Mouse (Mus musculus) heart, adult 2 months (tissue): Measurements from ENCODE around the gene Krt12. TPM values are rescaled to one million over a fixed set of nuclear protein-coding genes. Genes with fewer than 3 reads are reported as not detected.

Experiments
- DNase-seq, 2 experiments: peaks; one replicate each; pipeline ENCODE4 v3.0.0; 2021
- H3K27ac ChIP-seq: fragments of 200-600 bp; 2 replicates; pipeline ENCODE4 v1.8.1; 2022
- H3K27me3 ChIP-seq: fragments of 200-500 bp; 2 replicates; pipeline ENCODE4 v1.6.1; 2012; ENCODE audit warnings: mild to moderate bottlenecking, low read length, inconsistent platforms, mixed read lengths; ENCODE audit not compliant: control insufficient read depth, insufficient read depth
- H3K36me3 ChIP-seq: fragments of 200-500 bp; 2 replicates; pipeline ENCODE4 v1.6.1; 2012; ENCODE audit warnings: low read length, inconsistent platforms; ENCODE audit not compliant: control insufficient read depth, insufficient read depth
- H3K4me1 ChIP-seq: fragments of 200-500 bp; 2 replicates; pipeline ENCODE4 v1.6.1; 2011; ENCODE audit warnings: low read length; ENCODE audit not compliant: control insufficient read depth, insufficient read depth
- H3K4me3 ChIP-seq: fragments of 200-600 bp; 2 replicates; pipeline ENCODE4 v1.8.1; 2022
- H3K79me2 ChIP-seq: fragments of 200-500 bp; replicated peaks from 2 replicates; pipeline ENCODE4 v1.6.1; 2012; ENCODE audit warnings: mild to moderate bottlenecking, inconsistent platforms, low read length, moderate library complexity, mixed read lengths; ENCODE audit not compliant: control insufficient read depth, insufficient read depth
- H3K9ac ChIP-seq: fragments of 200-500 bp; 2 replicates; pipeline ENCODE4 v1.6.1; 2012; ENCODE audit warnings: low read depth, mild to moderate bottlenecking, control low read depth, inconsistent platforms, low read length, mixed read lengths
- CTCF ChIP-seq: fragments of 200-600 bp; IDR thresholded peaks from 2 replicates; pipeline ENCODE4 v1.8.1; 2022; ENCODE audit warnings: antibody characterized with exemption, mild to moderate bottlenecking, moderate library complexity
- EP300 ChIP-seq: fragments of 200-500 bp; IDR thresholded peaks from 2 replicates; pipeline ENCODE4 v1.6.1; 2011; ENCODE audit warnings: low read depth, low read length, control low read depth; ENCODE audit not compliant: insufficient read depth
- POLR2A ChIP-seq: fragments of 200-500 bp; IDR thresholded peaks from 2 replicates; pipeline ENCODE4 v1.6.1; 2011; ENCODE audit warnings: mild to moderate bottlenecking, low read depth, low read length, control low read depth; ENCODE audit not compliant: insufficient read depth
- WGBS: fragments of 180-500 bp; shearing (Covaris S2); methylation state at CpG from one replicate; pipeline ENCODE4 v1.1.7; 2018; 5-methylcytosine and 5-hydroxymethylcytosine counted together
- intact Hi-C: fragments of 180-260 bp; cut with DNase I; formaldehyde crosslinking; loops from one replicate; pipeline ENCODE4 v1.15.1; 2025
- polyA plus RNA-seq: library from polyadenylated mRNA; depleted of rRNA; stranded (reverse); fragments of >200 nt; gene quantifications from 2 replicates; pipeline ENCODE4 v1.2.3, GENCODE M21; 2012
- total RNA-seq, 2 experiments: library from RNA; stranded (reverse); gene quantifications; 2 replicates each; pipeline ENCODE4 v1.2.3; 2021

The Krt12 gene
- total and polyA plus RNA-seq, 3 experiments: not detected

DNA sequence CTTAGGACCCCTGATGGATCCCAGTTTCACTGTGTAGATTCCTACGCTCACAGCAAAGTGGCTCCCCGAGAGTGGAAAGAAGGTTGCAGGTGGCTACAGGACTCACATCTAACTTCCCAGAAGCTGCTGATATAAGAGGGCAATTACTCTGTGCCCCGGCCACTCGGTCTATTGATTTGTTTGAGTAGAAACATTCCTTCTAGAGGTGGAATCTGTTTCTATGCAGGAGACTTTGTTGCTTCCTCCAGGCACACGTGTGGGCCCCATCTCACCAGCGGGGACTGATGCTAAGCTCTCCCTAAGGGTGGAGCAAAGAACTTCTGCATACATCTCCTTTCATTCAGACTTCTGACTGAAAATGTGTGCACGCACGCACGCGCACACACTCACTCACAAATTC lies 17.4 kb upstream of the Krt12 start:
- H3K4me1 ChIP-seq: no peaks in the 10 kb centered on the region
- H3K27me3 ChIP-seq: no peaks in the 10 kb centered on the region
- H3K36me3 ChIP-seq: no peaks in the 10 kb centered on the region
- H3K27ac ChIP-seq: no peak overlapping the region
- 79% methylated on average over 10 of the region's 10 CpGs for WGBS
- no peak for TF ChIP-seq CTCF
- TF ChIP-seq EP300: no peak
- TF ChIP-seq POLR2A: no peak
- no peak for DNase-seq
- no peak overlapping the region for H3K4me3 ChIP-seq
- H3K9ac ChIP-seq: no peak overlapping the region
- intact Hi-C loops: no loop called here
- no peaks in the 10 kb centered on the region for H3K79me2 ChIP-seq

DNA sequence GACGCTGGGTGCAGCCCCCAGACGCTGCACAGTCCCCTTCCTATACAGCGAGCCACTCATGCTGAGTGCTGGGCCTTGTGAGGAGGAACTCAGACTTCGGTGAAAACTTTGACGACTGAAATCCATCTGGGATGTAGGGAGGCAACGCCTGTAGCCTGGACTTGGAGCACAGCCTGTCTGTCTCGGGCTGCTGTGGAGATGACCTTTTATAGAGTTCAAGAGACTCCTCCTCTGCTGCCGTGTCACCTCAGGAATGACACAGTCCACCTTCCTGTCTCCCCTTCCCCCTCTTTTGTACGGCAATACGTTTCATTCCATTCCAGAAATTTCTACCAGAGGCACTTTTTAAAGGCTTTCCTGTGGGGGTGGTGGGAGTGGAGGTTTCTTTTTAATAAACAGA lies 15.9 kb upstream of the Krt12 start, which contains the start of gene Krt20:
Gene Krt20, minus strand, starts transcription at position 179 of the 400 bp plus-strand sequence.
- Histone ChIP-seq H3K9ac (no peak within 1 kb of the TSS), H3K79me2 (no peaks in the 10 kb centered on the region), H3K27ac (no peak within 1 kb of the TSS), H3K4me1 (no peaks in the 10 kb centered on the region), H3K36me3 (no peaks in the 10 kb centered on the region), H3K27me3 (no peaks in the 10 kb centered on the region), H3K4me3 (no peak within 1 kb of the TSS)
- no peak for DNase-seq
- intact Hi-C loops: no loop called here
- TF ChIP-seq EP300 (no peak), CTCF (no peak)
- 19% methylated on average over 10 of the region's 10 CpGs for WGBS

DNA sequence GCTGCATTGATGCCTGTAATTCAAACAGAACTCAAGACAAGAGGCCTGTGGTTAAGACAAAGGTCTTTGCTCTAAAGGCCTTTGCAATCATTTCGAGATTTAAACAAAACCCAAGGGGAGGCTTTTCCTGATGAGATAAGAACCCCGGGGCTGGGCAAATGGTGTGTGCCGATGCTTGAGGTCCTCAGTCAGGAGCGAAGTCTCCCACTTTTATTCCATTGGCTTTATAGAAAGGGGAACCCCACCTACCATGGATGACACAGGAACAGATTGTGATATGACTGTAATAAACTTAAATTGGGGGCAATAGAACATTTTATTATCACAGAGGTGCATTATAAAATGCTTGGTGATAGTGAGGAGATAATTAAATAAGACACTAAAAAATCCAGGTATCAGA lies 14.6 kb upstream of the Krt12 start:
- WGBS: 44% methylated on average over 4 of the region's 4 CpGs
- TF ChIP-seq EP300: no peak
- TF ChIP-seq CTCF: no peak
- TF ChIP-seq POLR2A: no peak
- no peaks in the 10 kb centered on the region for H3K4me1 ChIP-seq
- DNase-seq: no peak
- H3K27ac ChIP-seq: no peak overlapping the region
- intact Hi-C loops: no loop called here
- no peak overlapping the region for H3K4me3 ChIP-seq
- H3K9ac ChIP-seq: no peak overlapping the region
- no peaks in the 10 kb centered on the region for H3K36me3 ChIP-seq
- H3K79me2 ChIP-seq: no peaks in the 10 kb centered on the region
- no peaks in the 10 kb centered on the region for H3K27me3 ChIP-seq

DNA sequence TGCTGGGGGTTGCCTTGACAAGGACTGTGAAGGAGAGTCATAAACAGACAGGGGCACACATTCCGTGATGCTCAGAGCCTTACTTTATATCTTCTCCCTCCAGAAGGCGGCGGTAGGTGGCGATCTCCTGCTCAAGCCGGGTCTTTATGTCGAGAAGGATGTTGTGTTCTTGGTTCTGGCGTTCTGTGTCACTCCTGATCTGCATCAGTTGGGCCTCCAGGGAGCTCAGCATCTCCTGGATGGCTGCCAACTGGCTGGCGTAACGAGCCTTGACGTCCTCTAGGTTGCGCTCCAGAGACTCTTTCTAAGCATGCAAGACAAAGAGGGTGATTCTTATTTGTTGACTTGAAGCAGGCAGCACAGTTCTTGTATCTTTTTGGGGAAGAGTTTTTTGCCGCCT lies 8.6 kb upstream of the Krt12 start:
- TF ChIP-seq POLR2A (no peak), EP300 (no peak), CTCF (no peak)
- intact Hi-C loops: no loop called here
- Histone ChIP-seq H3K4me3 (no peak overlapping the region), H3K79me2 (no peaks in the 10 kb centered on the region), H3K27ac (no peak overlapping the region), H3K36me3 (no peaks in the 10 kb centered on the region), H3K4me1 (no peaks in the 10 kb centered on the region), H3K9ac (no peak overlapping the region), H3K27me3 (no peaks in the 10 kb centered on the region)
- WGBS: 36% methylated on average over 12 of the region's 12 CpGs
- DNase-seq: no peak

DNA sequence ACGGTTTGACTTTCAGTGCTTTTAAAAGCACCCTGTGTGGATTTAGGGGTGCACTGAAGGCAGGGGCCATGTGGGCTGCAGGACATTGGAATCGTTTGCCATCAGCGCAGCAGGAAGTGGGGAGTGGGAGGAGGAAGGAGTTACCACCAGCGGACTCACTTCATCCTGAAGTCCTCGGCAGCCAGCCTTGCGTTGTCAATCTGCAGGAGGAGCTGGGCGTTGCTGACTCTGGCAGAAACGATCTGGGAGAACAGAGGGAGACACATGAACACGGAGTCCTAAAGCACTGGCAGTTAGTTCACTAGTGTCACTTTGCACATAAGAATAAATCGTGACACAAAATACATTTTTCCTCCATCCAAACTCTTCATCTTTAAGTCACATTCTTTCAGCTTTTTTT lies 1.5 kb downstream of the Krt12 start:
- H3K27ac ChIP-seq: no peak overlapping the region
- DNase-seq: no peak
- H3K36me3 ChIP-seq: no peaks in the 10 kb centered on the region
- 0 out of 2 replicates have a peak, but pooled peaks cover 2% of the 10 kb centered on the region for H3K27me3 ChIP-seq
- intact Hi-C loops: no loop called here
- WGBS: 22% methylated on average over 10 of the region's 10 CpGs
- H3K79me2 ChIP-seq: no peaks in the 10 kb centered on the region
- no peak overlapping the region for H3K9ac ChIP-seq
- no peak overlapping the region for H3K4me3 ChIP-seq
- no peaks in the 10 kb centered on the region for H3K4me1 ChIP-seq
- TF ChIP-seq EP300 (no peak), POLR2A (no peak), CTCF (no peak)

DNA sequence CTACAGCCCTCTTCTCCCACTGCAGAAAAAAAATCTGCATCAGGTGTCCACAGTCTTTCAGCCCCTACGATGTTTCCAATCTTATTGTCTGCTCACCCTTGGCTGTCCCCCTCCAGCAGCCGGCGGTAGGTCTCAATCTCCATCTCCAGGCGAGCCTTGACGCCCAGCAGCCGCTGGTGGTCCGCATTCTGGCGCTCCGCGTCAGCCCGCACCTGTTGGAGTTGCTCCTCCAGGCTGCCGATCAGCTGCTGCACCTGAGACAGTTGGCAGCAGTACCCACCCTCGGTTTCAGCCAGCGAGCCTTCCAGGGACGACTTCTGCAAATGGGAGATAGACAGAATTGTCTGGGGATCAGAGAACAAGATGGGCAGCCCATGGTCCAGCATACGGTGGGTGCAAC lies 4.2 kb downstream of the Krt12 start:
- H3K79me2 ChIP-seq: no peaks in the 10 kb centered on the region
- 63% methylated on average over 16 of the region's 16 CpGs for WGBS
- no peak overlapping the region for H3K27ac ChIP-seq
- intact Hi-C loops: no loop called here
- H3K27me3 ChIP-seq: 0 out of 2 replicates have a peak, but pooled peaks cover 2% of the 10 kb centered on the region
- H3K4me3 ChIP-seq: no peak overlapping the region
- no peak for DNase-seq
- TF ChIP-seq EP300: no peak
- no peak for TF ChIP-seq CTCF
- no peak for TF ChIP-seq POLR2A
- no peaks in the 10 kb centered on the region for H3K36me3 ChIP-seq
- H3K9ac ChIP-seq: no peak overlapping the region
- H3K4me1 ChIP-seq: no peaks in the 10 kb centered on the region

DNA sequence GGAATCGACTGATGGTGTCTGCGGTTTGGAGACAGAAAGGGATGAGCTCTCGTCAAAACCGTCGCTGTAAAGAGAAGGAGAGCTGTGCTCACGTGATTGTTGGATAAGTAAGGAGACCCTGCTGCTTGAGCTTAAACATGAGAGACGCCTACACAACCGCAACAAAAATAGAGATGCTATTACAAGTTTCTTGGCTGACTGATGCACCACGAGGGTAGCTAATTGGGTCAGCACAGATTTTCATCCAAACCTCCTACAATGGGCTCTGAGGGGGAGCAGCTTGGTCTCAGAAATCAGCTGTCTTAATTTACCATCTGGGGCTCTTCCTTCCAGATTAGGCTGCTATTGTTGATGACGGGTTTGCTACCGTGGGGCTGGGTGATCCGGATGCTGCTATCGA lies 5.2 kb downstream of the Krt12 start:
- Histone ChIP-seq H3K27me3 (no peaks in the 10 kb centered on the region), H3K36me3 (no peaks in the 10 kb centered on the region), H3K27ac (no peak overlapping the region), H3K9ac (no peak overlapping the region), H3K4me3 (no peak overlapping the region), H3K79me2 (no peaks in the 10 kb centered on the region), H3K4me1 (no peaks in the 10 kb centered on the region)
- TF ChIP-seq POLR2A: no peak
- no peak for TF ChIP-seq CTCF
- TF ChIP-seq EP300: no peak
- whole genome bisulfite sequencing: 72% methylated on average over 13 of the region's 13 CpGs
- no peak for DNase-seq
- intact Hi-C loops: no loop called here
